Mouse (Mus musculus) heart, postnatal 0 days (tissue): Measurements from ENCODE around the gene Osbp2.

Experiments
- CTCF ChIP-seq: IDR thresholded peaks from 2 replicates; pipeline ENCODE4 v1.5.1; 2016; ENCODE audit warnings: antibody characterized with exemption, control low read depth, low read depth
- EP300 ChIP-seq: IDR thresholded peaks from 2 replicates; pipeline ENCODE4 v1.6.1; 2016; ENCODE audit warnings: antibody characterized with exemption, low read depth

GRCm38 (mm10) chr11:3813340-3813739, 50.4 kb downstream of the Osbp2 start:
- TF ChIP-seq CTCF (no peak), EP300 (no peak)
